Mouse (Mus musculus) neural tube, embryonic 14.5 days (tissue): Measurements from ENCODE around the gene Spef1. TPM values are rescaled to one million over a fixed set of nuclear protein-coding genes. Genes with fewer than 3 reads are reported as not detected.

Experiments
- ATAC-seq: fragments of 200-750 bp; cut with Nextera tagmentation; 2 replicates; pipeline ENCODE4 v1.8.0; 2017; ENCODE audit warnings: low read depth, mild to moderate bottlenecking, moderate TSS enrichment, moderate library complexity
- H3K27ac ChIP-seq: fragments of 300-500 bp; sonication (generic); 2 replicates; pipeline ENCODE4 v1.5.1; 2014; ENCODE audit warnings: low read depth, mild to moderate bottlenecking, control low read depth, low read length, moderate library complexity, mixed read lengths
- H3K27me3 ChIP-seq: fragments of 300-500 bp; sonication (generic); 2 replicates; pipeline ENCODE4 v1.6.1; 2014; ENCODE audit warnings: low read length; ENCODE audit not compliant: control insufficient read depth, insufficient read depth
- H3K36me3 ChIP-seq: fragments of 300-500 bp; sonication (generic); 2 replicates; pipeline ENCODE4 v1.6.1; 2014; ENCODE audit warnings: low read length, mixed read lengths; ENCODE audit not compliant: control insufficient read depth, insufficient read depth
- H3K4me1 ChIP-seq: fragments of 300-500 bp; sonication (generic); 2 replicates; pipeline ENCODE4 v1.6.1; 2014; ENCODE audit warnings: low read length; ENCODE audit not compliant: control insufficient read depth, insufficient read depth
- H3K4me2 ChIP-seq: fragments of 300-500 bp; sonication (generic); 2 replicates; pipeline ENCODE4 v1.6.1; 2014; ENCODE audit warnings: mild to moderate bottlenecking, low read depth, low read length, control low read depth
- H3K4me3 ChIP-seq: fragments of 300-500 bp; sonication (generic); 2 replicates; pipeline ENCODE4 v1.5.1; 2014; ENCODE audit warnings: low read depth, low read length, control low read depth, mixed read lengths
- H3K9ac ChIP-seq: fragments of 300-500 bp; sonication (generic); replicated peaks from 2 replicates; pipeline ENCODE4 v1.6.1; 2014; ENCODE audit warnings: low read depth, mild to moderate bottlenecking, control low read depth, low read length, mixed read lengths
- H3K9me3 ChIP-seq: fragments of 300-500 bp; sonication (generic); 2 replicates; pipeline ENCODE4 v1.6.1; 2016; ENCODE audit warnings: low read length; ENCODE audit not compliant: control insufficient read depth
- WGBS: fragments of 180-500 bp; shearing (Covaris S2); extraction: QIAGEN DNeasy Blood & Tissue Kit; methylation state at CpG from one replicate; pipeline ENCODE4 v1.1.7; 2014; 5-methylcytosine and 5-hydroxymethylcytosine counted together
- polyA plus RNA-seq: library from polyadenylated mRNA; unstranded; fragments of >200 nt; fragmentation: Nextera tagmentation; extraction: Ambion mirVana; gene quantifications from 2 replicates; pipeline ENCODE4 v1.2.1, GENCODE M21; 2014

Gene Spef1
- polyA plus RNA-seq, 1 experiment from 2014 or later, result 9.2 TPM

DNA sequence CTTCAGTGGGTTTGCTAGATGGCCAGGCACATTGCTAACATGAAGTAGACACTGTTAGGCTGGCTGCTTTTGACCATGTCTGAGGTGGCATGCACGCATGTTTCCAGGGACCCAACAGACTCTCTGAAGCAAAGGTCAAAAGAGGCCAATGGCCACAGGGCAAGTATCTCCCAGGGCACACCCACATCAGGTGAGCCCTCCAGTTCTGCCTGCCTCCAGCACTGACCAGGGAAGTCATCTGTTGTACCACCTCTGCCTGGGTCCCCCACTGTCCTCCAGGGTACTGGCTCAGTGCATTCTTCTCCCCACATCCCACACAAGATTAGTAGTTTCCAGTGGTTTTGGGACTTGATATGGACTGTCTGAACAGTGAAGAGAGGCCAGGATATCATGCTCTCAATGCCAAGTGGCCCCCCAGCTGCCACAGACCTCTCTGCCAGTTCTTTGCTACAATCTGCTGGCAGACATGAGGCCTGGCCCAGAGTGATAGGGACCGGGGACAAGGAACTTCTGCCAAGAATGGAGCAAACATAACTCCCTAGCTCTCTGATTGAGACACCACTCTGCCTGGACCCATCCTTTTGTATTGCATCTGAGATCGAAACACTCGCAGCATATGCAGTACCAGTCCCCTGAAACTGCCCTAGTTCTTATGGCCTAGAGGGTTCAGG, 22.2 kb upstream of the Spef1 start:
- Histone ChIP-seq H3K27ac (peak overlapping the region; percentile 87), H3K36me3 (no peaks in the 10 kb centered on the region), H3K4me1 (peaks cover 5% of the 10 kb centered on the region), H3K4me2 (peak overlapping the region; percentile 60; the same call in 1 of the 2 replicates), H3K4me3 (no peak overlapping the region), H3K9me3 (no peaks in the 10 kb centered on the region), H3K27me3 (no peaks in the 10 kb centered on the region), H3K9ac (peak overlapping the region; percentile 60; the same call in 1 of the 2 replicates)
- no peak; the same call in none of the 2 replicates for ATAC-seq
- 80% methylated on average over 4 of the region's 4 CpGs for WGBS

DNA sequence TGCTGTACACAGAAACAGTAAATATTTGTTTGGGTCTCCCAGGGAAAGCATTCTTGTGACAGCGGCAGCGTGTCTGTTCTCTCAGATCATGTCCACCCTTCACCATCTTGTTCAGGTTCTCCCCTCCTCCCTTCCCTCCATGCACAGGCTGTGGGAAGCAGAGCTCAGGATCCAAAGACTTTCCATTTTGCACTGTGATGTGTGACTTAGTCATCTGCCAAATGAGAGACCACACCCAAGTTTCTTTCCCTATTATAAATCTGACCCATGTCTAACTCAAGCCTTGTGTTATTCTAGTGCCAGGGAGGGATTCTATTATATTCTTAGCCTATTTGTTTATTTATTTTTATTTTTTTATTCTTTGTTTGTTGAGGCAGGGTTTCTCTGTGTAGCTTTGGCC, 21.3 kb upstream of the Spef1 start:
- 97% methylated on average over 2 of the region's 2 CpGs for WGBS
- Histone ChIP-seq H3K36me3 (no peaks in the 10 kb centered on the region), H3K4me3 (no peak overlapping the region), H3K27ac (no peak overlapping the region), H3K4me2 (no peak overlapping the region), H3K9ac (no peak overlapping the region), H3K27me3 (no peaks in the 10 kb centered on the region), H3K9me3 (no peaks in the 10 kb centered on the region), H3K4me1 (peaks cover 5% of the 10 kb centered on the region)
- ATAC-seq, result no peak

DNA sequence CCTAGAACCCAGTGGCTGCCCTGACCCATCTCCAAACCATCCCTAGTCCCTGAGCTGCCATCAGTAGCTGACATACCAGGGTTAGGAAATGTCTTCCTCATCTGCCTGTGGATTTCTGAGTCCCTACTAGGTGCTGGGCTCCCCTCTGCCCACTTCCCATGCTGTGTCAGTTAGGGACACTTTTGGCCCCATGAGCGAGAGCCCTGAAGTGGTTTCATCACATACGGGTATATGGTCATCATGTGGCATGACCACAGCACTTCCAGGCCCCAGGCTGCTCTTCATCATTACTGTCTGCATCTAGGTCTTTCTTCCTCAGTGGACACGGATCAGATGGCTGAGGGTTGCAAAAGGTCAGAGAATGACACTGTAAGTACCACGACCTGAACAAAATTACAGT, 19.7 kb upstream of the Spef1 start, which contains the start of gene Ap5s1:
Gene Ap5s1, plus strand, starts transcription at position 301 of the 400 bp plus-strand sequence.
- Histone ChIP-seq H3K27me3 (no peaks in the 10 kb centered on the region), H3K27ac (no peak within 1 kb of the TSS), H3K9me3 (no peaks in the 10 kb centered on the region), H3K36me3 (no peaks in the 10 kb centered on the region), H3K4me3 (no peak within 1 kb of the TSS), H3K4me2 (no peak within 1 kb of the TSS), H3K9ac (no peak within 1 kb of the TSS), H3K4me1 (peaks cover 5% of the 10 kb centered on the region)
- no peak for ATAC-seq
- WGBS, result 84% methylated on average over 4 of the region's 4 CpGs

DNA sequence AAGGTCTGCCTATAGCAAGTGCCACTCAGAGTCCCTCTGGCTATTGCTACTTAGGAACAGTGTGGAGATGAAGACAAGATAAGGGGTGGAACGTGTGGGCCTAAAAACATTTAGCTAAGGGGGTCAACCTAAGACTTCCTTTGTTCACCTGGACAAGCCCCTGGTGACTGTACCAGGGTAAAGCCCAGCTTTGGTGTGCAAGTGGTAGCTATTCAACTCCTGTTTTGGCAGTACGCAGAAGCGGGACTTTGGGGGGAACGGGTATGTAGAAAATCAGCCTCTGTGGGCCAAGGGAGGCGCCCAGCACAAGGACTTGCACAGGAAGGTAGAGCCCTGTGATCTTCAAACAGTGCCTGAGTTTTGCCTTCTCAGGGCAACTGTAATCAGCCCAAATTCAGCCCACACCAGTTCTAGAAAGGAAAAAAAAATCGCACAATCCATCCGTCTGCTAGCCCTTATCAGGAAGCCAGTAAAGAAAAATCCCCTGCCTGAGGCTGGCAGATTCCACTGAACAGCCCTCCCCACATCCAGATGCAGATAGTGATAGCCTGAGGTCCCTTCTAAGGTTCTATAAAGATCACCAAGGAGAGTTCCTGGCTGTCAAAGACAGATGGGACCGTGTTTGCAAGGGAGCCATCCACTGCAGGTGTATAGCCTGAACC, 18.6 kb upstream of the Spef1 start:
- Histone ChIP-seq H3K9me3 (no peaks in the 10 kb centered on the region), H3K27me3 (no peaks in the 10 kb centered on the region), H3K36me3 (no peaks in the 10 kb centered on the region), H3K27ac (no peak overlapping the region), H3K4me3 (no peak overlapping the region), H3K4me2 (no peak overlapping the region), H3K9ac (no peak overlapping the region), H3K4me1 (no peaks in the 10 kb centered on the region)
- 87% methylated on average over 8 of the region's 8 CpGs for WGBS
- no peak for ATAC-seq

DNA sequence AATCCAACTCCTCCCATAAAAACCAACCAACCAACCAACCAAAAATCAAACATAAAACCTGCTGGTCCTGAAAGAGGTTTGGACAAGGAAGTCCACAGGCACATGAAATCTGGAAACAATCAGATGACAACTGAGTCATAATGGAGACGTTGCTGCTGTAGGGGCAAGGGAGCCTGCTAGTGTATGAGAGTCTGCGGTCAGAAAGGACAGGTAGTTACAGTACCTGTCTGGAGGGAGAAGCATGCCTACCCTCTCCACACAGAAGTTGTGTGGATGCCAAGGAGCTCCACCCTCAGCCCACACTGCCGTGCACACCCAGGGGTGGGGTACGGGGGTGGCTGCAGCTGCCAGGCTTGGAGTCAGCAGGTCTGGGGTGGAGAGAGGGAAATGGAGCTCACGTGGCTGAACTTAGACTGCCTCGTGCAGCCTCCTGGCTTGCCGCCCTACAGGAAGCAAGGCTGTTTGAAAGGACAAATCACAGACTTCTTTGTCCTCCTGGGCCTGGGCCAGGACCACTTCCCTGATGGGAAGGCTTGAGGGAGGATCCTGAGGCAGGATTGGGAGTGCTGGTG, 17.4 kb upstream of the Spef1 start:
- Histone ChIP-seq H3K9me3 (no peaks in the 10 kb centered on the region), H3K9ac (no peak overlapping the region), H3K27me3 (no peaks in the 10 kb centered on the region), H3K36me3 (no peaks in the 10 kb centered on the region), H3K27ac (no peak overlapping the region), H3K4me2 (no peak overlapping the region), H3K4me1 (no peaks in the 10 kb centered on the region), H3K4me3 (no peak overlapping the region)
- ATAC-seq, result no peak
- 58% methylated on average over 7 of the region's 7 CpGs for WGBS

DNA sequence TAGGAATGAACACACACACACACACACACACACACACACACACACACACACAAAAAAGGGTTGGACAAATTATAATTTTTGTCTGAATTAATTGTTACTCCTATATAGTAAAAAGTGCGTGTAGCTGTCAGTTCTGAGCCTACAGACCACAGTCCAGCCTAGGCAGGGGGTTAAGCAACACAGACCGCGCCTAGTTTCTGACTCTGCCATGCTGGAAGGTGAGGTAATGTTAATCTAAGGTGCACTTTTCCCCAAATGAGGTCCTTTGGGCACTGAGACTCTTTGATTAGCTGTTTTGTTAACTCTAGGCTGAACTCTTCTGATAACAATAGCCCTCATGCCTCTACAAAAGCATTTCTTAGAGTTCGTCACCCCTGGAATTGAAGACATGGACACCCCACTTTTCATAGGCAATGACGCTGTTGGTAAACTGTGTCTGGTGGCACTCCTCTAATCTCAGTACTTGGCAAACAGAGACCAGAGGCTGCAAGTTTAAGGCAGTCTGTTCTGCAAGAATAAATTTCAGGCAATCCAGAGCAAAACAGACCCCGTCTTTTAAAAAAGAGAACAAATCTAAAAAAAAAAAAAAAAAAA, 16.8 kb upstream of the Spef1 start:
- no peaks in the 10 kb centered on the region for H3K4me1 ChIP-seq
- H3K36me3 ChIP-seq, result no peaks in the 10 kb centered on the region
- no peak overlapping the region for H3K9ac ChIP-seq
- no peaks in the 10 kb centered on the region for H3K27me3 ChIP-seq
- H3K4me3 ChIP-seq, result no peak overlapping the region
- no peaks in the 10 kb centered on the region for H3K9me3 ChIP-seq
- no peak overlapping the region for H3K27ac ChIP-seq
- 91% methylated on average over 6 of the region's 6 CpGs for WGBS
- H3K4me2 ChIP-seq, result no peak overlapping the region
- ATAC-seq, result no peak

DNA sequence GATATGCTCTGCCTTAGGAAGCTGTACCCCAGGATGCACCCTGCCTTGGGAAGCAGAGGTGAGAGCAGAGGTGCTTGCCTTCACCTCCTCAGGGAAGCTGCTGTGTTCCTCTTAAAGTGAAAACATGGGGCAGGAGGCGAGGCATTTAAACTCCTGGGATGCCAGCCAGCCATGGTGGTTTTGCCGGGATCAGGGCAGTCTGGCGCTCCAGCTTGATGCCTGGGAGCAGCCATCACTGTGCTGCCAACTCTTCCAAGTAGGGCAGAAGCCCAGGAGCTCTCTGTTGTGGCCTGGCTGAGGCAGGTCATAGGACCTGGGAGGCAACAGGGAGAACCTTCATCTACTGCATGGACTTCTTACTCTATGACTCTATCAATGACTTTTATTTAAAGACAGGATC, 14.2 kb upstream of the Spef1 start:
- H3K27me3 ChIP-seq, result no peaks in the 10 kb centered on the region
- no peaks in the 10 kb centered on the region for H3K4me1 ChIP-seq
- H3K36me3 ChIP-seq, result no peaks in the 10 kb centered on the region
- H3K9ac ChIP-seq, result no peak overlapping the region
- H3K4me3 ChIP-seq, result no peak overlapping the region
- ATAC-seq, result no peak
- no peak overlapping the region for H3K27ac ChIP-seq
- 95% methylated on average over 3 of the region's 3 CpGs for WGBS
- no peaks in the 10 kb centered on the region for H3K9me3 ChIP-seq
- no peak overlapping the region for H3K4me2 ChIP-seq

DNA sequence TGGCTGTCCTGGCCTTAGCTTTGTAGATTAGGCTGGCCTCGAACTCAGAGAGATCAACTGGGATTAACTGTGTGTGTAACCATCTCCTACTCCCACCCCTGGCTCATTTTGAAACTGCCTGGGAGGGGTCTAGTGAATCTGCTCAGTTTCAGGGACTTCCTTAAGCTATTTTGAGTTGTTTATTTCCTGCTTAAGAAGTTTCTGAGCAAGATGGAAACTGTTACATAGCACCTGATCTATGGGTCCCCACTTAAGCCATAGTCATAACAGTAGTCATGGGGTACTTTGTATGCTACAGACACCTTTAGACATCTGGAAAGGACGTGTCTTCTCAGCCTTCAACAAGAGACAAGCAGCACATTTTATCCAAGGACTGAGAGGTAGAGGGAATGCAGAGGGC, 13.6 kb upstream of the Spef1 start:
- Histone ChIP-seq H3K9ac (no peak overlapping the region), H3K27me3 (no peaks in the 10 kb centered on the region), H3K4me2 (no peak overlapping the region), H3K4me3 (no peak overlapping the region), H3K4me1 (no peaks in the 10 kb centered on the region), H3K36me3 (no peaks in the 10 kb centered on the region), H3K27ac (no peak overlapping the region), H3K9me3 (no peaks in the 10 kb centered on the region)
- ATAC-seq, result no peak
- 88% methylated on average over 2 of the region's 2 CpGs for WGBS
